Mouse (Mus musculus) intestine, postnatal 0 days (tissue): ENCODE data around the gene Atf7ip. TPM values are rescaled to one million over a fixed set of nuclear protein-coding genes. Genes with fewer than 3 reads are reported as not detected.

Experiments used
- ATAC-seq: fragments of 200-750 bp; cut with Nextera tagmentation; 2 replicates; pipeline ENCODE4 v1.8.0; 2017; ENCODE audit warnings: mild to moderate bottlenecking, moderate TSS enrichment, moderate library complexity
- H3K27ac ChIP-seq: fragments of 300-500 bp; sonication (generic); 2 replicates; pipeline ENCODE4 v1.5.1; 2014; ENCODE audit warnings: mild to moderate bottlenecking, low read depth, low read length, moderate library complexity
- H3K27me3 ChIP-seq: fragments of 300-500 bp; sonication (generic); replicated peaks from 2 replicates; pipeline ENCODE4 v1.6.1; 2014; ENCODE audit warnings: low read length, mixed read lengths; ENCODE audit not compliant: control insufficient read depth, insufficient read depth
- H3K36me3 ChIP-seq: fragments of 300-500 bp; sonication (generic); 2 replicates; pipeline ENCODE4 v1.6.1; 2014; ENCODE audit warnings: mild to moderate bottlenecking, moderate library complexity; ENCODE audit not compliant: control insufficient read depth, insufficient read depth
- H3K4me1 ChIP-seq: fragments of 300-500 bp; sonication (generic); replicated peaks from 2 replicates; pipeline ENCODE4 v1.6.1; 2014; ENCODE audit warnings: antibody characterized with exemption, low read length, mixed read lengths; ENCODE audit not compliant: control insufficient read depth, insufficient read depth
- H3K4me2 ChIP-seq: fragments of 300-500 bp; sonication (generic); replicated peaks from 2 replicates; pipeline ENCODE4 v1.6.1; 2014; ENCODE audit warnings: low read depth, mild to moderate bottlenecking, moderate library complexity
- H3K4me3 ChIP-seq: fragments of 300-500 bp; sonication (generic); 2 replicates; pipeline ENCODE4 v1.5.1; 2014; ENCODE audit warnings: low read depth, low read length
- H3K9ac ChIP-seq: fragments of 300-500 bp; sonication (generic); 2 replicates; pipeline ENCODE4 v1.6.1; 2014; ENCODE audit warnings: mild to moderate bottlenecking, low read depth, low read length
- H3K9me3 ChIP-seq: fragments of 300-500 bp; sonication (generic); 2 replicates; pipeline ENCODE4 v1.6.1; 2016; ENCODE audit warnings: mixed run types; ENCODE audit not compliant: control insufficient read depth
- CTCF ChIP-seq: sonication (generic); IDR thresholded peaks from 2 replicates; pipeline ENCODE4 v1.5.1; 2016; ENCODE audit warnings: low read depth, mild to moderate bottlenecking, control low read depth, antibody characterized with exemption, moderate library complexity
- WGBS: fragments of 180-500 bp; shearing (Covaris S2); extraction: QIAGEN DNeasy Blood & Tissue Kit; methylation state at CpG from one replicate; pipeline ENCODE4 v1.1.7; 2014; 5-methylcytosine and 5-hydroxymethylcytosine counted together
- polyA plus RNA-seq: library from polyadenylated mRNA; unstranded; fragments of >200 nt; fragmentation: Nextera tagmentation; extraction: Ambion mirVana; gene quantifications from 2 replicates; pipeline ENCODE4 v1.2.1, GENCODE M21; 2015

Atf7ip gene
- polyA plus RNA-seq, 1 experiment from 2014 or later, result 8.6 TPM

- no peak overlapping the region for H3K4me3 ChIP-seq
- H3K27me3 ChIP-seq, result no peaks in the 10 kb centered on the region
- H3K9me3 ChIP-seq, result no peaks in the 10 kb centered on the region
- peak; percentile 12; the same call in 1 of the 2 replicates for ATAC-seq
- no peaks in the 10 kb centered on the region for H3K36me3 ChIP-seq
- H3K4me1 ChIP-seq, result no peaks in the 10 kb centered on the region
- 45% methylated on average over 5 of the region's 5 CpGs for WGBS
- no peak overlapping the region for H3K9ac ChIP-seq
- H3K4me2 ChIP-seq, result no peak overlapping the region
- H3K27ac ChIP-seq, result no peak overlapping the region
- TF ChIP-seq CTCF, result no peak
Observed at GRCm38 (mm10) chr6:136497744-136498143, 8.2 kb upstream of the Atf7ip start.

GRCm38 (mm10) chr6:136499292-136499977 is 6.5 kb upstream of the Atf7ip start:
- Histone ChIP-seq H3K9me3 (no peaks in the 10 kb centered on the region), H3K27ac (no peak overlapping the region), H3K36me3 (no peaks in the 10 kb centered on the region), H3K27me3 (no peaks in the 10 kb centered on the region), H3K4me3 (no peak overlapping the region), H3K4me1 (no peaks in the 10 kb centered on the region), H3K9ac (no peak overlapping the region), H3K4me2 (no peak overlapping the region)
- no peak for TF ChIP-seq CTCF
- 56% methylated on average over 10 of the region's 10 CpGs for WGBS
- peak; percentile 53 for ATAC-seq

DNA sequence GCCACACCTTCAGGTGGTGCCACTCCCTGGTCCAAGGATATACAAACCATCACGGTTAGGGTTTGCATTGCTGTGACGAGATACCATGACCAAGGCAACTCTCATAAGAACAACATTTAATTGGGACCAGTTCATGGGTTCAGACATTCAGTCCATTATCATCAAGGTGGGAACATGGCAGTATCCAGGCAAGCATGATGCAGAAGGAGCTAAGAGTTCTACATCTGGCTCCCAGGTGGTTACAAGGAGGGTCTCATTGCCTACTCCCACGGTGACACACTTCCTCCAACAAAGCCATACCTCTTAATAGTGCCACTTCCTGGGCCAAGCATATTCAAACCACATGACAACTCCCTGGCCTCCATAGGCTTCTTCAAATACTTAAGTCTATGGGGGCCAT is 2.7 kb downstream of the Atf7ip start:
- H3K4me1 ChIP-seq, result no peaks in the 10 kb centered on the region
- H3K27ac ChIP-seq, result no peak overlapping the region
- no peak overlapping the region for H3K4me2 ChIP-seq
- H3K9ac ChIP-seq, result no peak overlapping the region
- no peak for TF ChIP-seq CTCF
- H3K36me3 ChIP-seq, result no peaks in the 10 kb centered on the region
- no peaks in the 10 kb centered on the region for H3K27me3 ChIP-seq
- no peaks in the 10 kb centered on the region for H3K9me3 ChIP-seq
- 93% methylated on average over 3 of the region's 3 CpGs for WGBS
- no peak for ATAC-seq
- H3K4me3 ChIP-seq, result no peak overlapping the region

DNA sequence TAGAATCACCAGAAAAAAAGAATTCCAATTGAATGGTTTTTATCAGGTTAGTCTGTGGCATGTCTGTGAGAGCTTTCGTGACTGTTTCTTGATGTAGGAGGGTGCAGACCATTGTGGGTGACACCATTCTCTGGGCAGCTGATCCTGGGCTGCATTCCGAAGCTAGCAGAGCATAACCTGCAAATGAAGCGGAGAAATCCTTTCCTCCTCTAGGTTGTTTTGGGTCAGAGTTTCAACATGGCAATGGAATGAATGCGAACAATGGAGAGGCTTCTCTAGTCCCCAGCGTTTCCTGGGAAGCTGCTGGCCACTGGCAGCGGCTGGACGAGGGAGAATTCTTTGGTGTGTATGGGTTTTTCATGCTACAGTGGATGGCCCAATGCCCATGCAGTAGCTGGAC is 5.0 kb downstream of the Atf7ip start:
- H3K27ac ChIP-seq, result no peak overlapping the region
- no peaks in the 10 kb centered on the region for H3K4me1 ChIP-seq
- no peaks in the 10 kb centered on the region for H3K36me3 ChIP-seq
- WGBS, result 82% methylated on average over 7 of the region's 7 CpGs
- no peak overlapping the region for H3K4me3 ChIP-seq
- no peaks in the 10 kb centered on the region for H3K9me3 ChIP-seq
- ATAC-seq, result no peak
- TF ChIP-seq CTCF, result no peak
- no peaks in the 10 kb centered on the region for H3K27me3 ChIP-seq
- no peak overlapping the region for H3K4me2 ChIP-seq
- H3K9ac ChIP-seq, result no peak overlapping the region

GRCm38 (mm10) chr6:136512351-136512750 is 6.4 kb downstream of the Atf7ip start:
- H3K27ac ChIP-seq, result no peak overlapping the region
- no peaks in the 10 kb centered on the region for H3K36me3 ChIP-seq
- no peaks in the 10 kb centered on the region for H3K4me1 ChIP-seq
- H3K9me3 ChIP-seq, result no peaks in the 10 kb centered on the region
- no peak overlapping the region for H3K4me2 ChIP-seq
- H3K4me3 ChIP-seq, result no peak overlapping the region
- no peak overlapping the region for H3K9ac ChIP-seq
- ATAC-seq, result no peak
- TF ChIP-seq CTCF, result no peak
- H3K27me3 ChIP-seq, result no peaks in the 10 kb centered on the region
- 63% methylated on average over 3 of the region's 3 CpGs for WGBS

DNA sequence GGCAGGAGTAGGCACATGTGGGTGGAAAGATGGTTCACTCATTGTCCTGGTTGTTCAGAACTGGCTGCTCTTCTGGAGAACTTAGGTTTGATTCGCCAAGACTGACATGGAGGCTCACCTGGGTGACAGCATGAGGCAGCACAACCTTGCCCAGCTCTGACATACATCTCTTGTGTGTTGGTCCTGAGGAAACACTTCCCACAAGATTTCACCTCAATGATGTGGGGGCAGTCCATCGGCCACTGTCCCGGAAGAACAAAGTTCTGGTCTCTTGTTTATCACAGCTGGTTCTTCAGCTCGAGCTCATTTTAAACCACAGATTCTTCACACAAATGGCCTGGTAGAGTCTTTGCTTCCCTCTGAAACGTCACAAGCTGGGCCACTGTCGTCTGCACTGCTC is 10.7 kb downstream of the Atf7ip start:
- WGBS, result 95% methylated on average over 6 of the region's 6 CpGs
- Histone ChIP-seq H3K36me3 (no peaks in the 10 kb centered on the region), H3K27me3 (no peaks in the 10 kb centered on the region), H3K4me3 (no peak overlapping the region), H3K9ac (no peak overlapping the region), H3K4me1 (no peaks in the 10 kb centered on the region; the same call in 1 of the 2 replicates), H3K27ac (no peak overlapping the region), H3K9me3 (no peaks in the 10 kb centered on the region), H3K4me2 (no peak overlapping the region)
- TF ChIP-seq CTCF, result no peak
- ATAC-seq, result no peak
